Mouse (Mus musculus): ENCODE data around the gene Brd2. TPM values are rescaled to one million over a fixed set of nuclear protein-coding genes. Genes with fewer than 3 reads are reported as not detected.
"Not testable (repeated sequence)": the region's sequence is repeated elsewhere in the genome, so short reads cannot be mapped to it uniquely, and the experiment has no call there.

Gene Brd2
- polyA plus RNA-seq, 1 experiment from 2014 or later: 144 TPM

DNA sequence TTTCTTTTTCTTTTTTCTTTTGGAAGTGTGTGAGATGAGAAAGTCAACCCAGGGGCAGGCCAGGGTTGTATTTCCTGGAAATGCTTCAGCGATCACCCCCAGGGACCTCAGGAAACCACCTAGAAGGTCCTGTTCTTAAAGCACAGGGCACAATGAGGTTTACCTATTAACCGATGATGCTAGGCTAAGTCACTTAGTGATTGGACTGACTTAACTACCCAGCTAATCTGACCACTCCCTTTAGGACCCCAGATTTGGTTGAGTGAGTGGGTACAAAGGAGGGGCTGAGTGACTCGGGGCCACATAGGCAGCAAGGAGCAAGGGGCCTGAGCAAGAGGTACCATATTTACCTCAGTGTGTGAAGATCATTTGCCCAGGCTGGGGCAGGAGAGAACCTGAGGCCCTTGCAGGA lies 22.5 kb upstream of the Brd2 start:
- no peak for ATAC-seq (replicated peaks; ENCODE audit: low FRiP score, low TSS enrichment, low read depth)

DNA sequence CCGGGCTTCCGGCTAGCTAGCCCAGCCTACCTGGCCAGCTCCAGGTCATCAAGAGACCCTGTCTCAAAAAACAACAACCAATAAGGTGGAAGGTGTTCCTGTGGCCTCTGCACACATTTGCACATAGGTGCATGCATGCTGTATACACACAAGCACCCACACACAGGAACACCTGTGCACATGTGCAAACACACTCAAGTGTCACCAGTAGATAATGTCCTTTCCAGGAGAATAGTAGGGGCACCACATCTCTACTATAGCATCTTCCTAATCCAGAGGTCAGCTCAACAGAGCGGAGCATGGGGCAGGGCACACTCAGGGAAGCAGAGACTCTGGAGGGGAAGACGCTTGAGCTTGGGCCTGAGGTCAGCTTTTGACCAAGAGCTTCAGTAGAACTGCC lies 21.8 kb upstream of the Brd2 start:
- not testable (repeated sequence) for H3K9me3 ChIP-seq (ENCODE audit: control insufficient read depth, low read length); H3K4me2 ChIP-seq (ENCODE audit: low read length); H3K4me3 ChIP-seq (ENCODE audit: low read depth, low read length); ATAC-seq (replicated peaks; ENCODE audit: low FRiP score, low TSS enrichment, low read depth); H3K4me1 ChIP-seq (replicated peaks; ENCODE audit: control insufficient read depth, insufficient read depth, low read length); H3K9ac ChIP-seq (ENCODE audit: low read length); H3K27ac ChIP-seq (ENCODE audit: low read depth); H3K36me3 ChIP-seq (ENCODE audit: control insufficient read depth, insufficient read depth, low read length); DNase-seq (ENCODE audit: low spot score)
- WGBS: 89% methylated on average over 4 of the region's 4 CpGs
- peaks cover 14% of the 10 kb centered on the region for H3K27me3 ChIP-seq (replicated peaks; ENCODE audit: control insufficient read depth, insufficient read depth, low read length)

More for the DNA sequence above, 22.5 kb upstream of the Brd2 start:
- H3K9me3 ChIP-seq (ENCODE audit: control insufficient read depth, low read length): no peaks in the 10 kb centered on the region
- H3K36me3 ChIP-seq (ENCODE audit: control insufficient read depth, insufficient read depth, low read length): no peaks in the 10 kb centered on the region
- no peak overlapping the region for H3K4me2 ChIP-seq (ENCODE audit: low read length)
- peaks cover 12% of the 10 kb centered on the region for H3K27me3 ChIP-seq (replicated peaks; ENCODE audit: control insufficient read depth, insufficient read depth, low read length)
- H3K27ac ChIP-seq (ENCODE audit: low read depth): no peak overlapping the region
- no peak for DNase-seq (ENCODE audit: low spot score)
- WGBS: 70% methylated on average over 3 of the region's 3 CpGs
- no peak overlapping the region for H3K9ac ChIP-seq (ENCODE audit: low read length)
- H3K4me3 ChIP-seq (ENCODE audit: low read depth, low read length): no peak overlapping the region
- peaks cover 2% of the 10 kb centered on the region; the same call in 1 of the 2 replicates for H3K4me1 ChIP-seq (replicated peaks; ENCODE audit: control insufficient read depth, insufficient read depth, low read length)

DNA sequence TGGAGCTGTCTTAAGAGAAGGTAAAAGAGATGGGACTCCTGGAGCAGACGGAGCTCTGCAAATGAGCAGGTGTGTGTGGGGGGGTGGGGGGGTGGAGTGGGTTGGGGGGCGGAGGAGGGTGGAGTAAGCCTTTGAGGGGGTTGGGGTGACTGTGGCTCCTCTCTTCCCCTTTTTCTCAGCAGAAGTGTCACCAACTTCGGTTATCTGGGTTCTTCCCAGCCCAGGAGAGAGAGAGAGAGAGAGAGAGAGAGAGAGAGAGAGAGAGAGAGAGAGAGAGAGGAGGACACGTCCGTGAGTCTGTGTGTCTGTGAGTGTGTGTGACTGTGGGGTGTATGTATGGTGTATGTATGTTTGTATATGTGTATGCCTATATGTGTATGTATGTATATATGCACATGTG lies 21.0 kb upstream of the Brd2 start:
- peaks cover 4% of the 10 kb centered on the region; the same call in 1 of the 2 replicates for H3K4me1 ChIP-seq (replicated peaks; ENCODE audit: control insufficient read depth, insufficient read depth, low read length)
- H3K9me3 ChIP-seq (ENCODE audit: control insufficient read depth, low read length): no peaks in the 10 kb centered on the region
- ATAC-seq (replicated peaks; ENCODE audit: low FRiP score, low TSS enrichment, low read depth) (no peak), DNase-seq (ENCODE audit: low spot score) (no peak)
- no peak overlapping the region for H3K4me2 ChIP-seq (ENCODE audit: low read length)
- no peaks in the 10 kb centered on the region for H3K36me3 ChIP-seq (ENCODE audit: control insufficient read depth, insufficient read depth, low read length)
- no peak overlapping the region for H3K4me3 ChIP-seq (ENCODE audit: low read depth, low read length)
- no peak overlapping the region for H3K27ac ChIP-seq (ENCODE audit: low read depth)
- no peak overlapping the region for H3K9ac ChIP-seq (ENCODE audit: low read length)
- peaks cover 18% of the 10 kb centered on the region for H3K27me3 ChIP-seq (replicated peaks; ENCODE audit: control insufficient read depth, insufficient read depth, low read length)
- WGBS: 51% methylated on average over 5 of the region's 5 CpGs

DNA sequence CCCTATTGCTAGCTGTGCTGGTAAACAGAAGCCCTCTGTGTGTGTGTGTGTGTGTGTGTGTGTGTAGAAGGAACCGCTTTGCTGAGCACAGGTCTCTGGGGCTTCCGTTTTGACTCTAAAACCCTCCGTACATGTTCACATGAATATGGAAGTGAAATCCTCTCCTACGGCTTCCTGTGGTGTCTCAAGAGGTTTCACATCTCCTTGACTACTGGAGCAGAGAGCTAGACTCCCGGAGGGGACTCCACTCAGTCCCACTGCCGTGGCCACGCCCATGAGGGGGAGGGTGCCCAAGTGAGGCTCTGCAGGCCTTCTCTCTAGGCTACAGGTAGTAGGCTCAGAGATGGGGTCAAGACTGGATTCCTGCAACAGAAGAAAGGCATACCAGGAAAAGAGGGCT lies 20.6 kb upstream of the Brd2 start, which contains the start of gene H2-DMb2:
TSS of gene H2-DMb2 (plus strand) at position 275 of the 400 bp plus-strand sequence.
- DNase-seq (ENCODE audit: low spot score) (no peak), ATAC-seq (replicated peaks; ENCODE audit: low FRiP score, low TSS enrichment, low read depth) (no peak)
- Histone ChIP-seq H3K4me2 (ENCODE audit: low read length) (no peak within 1 kb of the TSS), H3K36me3 (ENCODE audit: control insufficient read depth, insufficient read depth, low read length) (no peaks in the 10 kb centered on the region), H3K4me3 (ENCODE audit: low read depth, low read length) (no peak within 1 kb of the TSS), H3K9me3 (ENCODE audit: control insufficient read depth, low read length) (no peaks in the 10 kb centered on the region), H3K4me1 (replicated peaks; ENCODE audit: control insufficient read depth, insufficient read depth, low read length) (peaks cover 4% of the 10 kb centered on the region; the same call in 1 of the 2 replicates), H3K9ac (ENCODE audit: low read length) (no peak within 1 kb of the TSS), H3K27me3 (replicated peaks; ENCODE audit: control insufficient read depth, insufficient read depth, low read length) (peaks cover 18% of the 10 kb centered on the region), H3K27ac (ENCODE audit: low read depth) (no peak within 1 kb of the TSS)
- 33% methylated on average over 7 of the region's 7 CpGs for WGBS

DNA sequence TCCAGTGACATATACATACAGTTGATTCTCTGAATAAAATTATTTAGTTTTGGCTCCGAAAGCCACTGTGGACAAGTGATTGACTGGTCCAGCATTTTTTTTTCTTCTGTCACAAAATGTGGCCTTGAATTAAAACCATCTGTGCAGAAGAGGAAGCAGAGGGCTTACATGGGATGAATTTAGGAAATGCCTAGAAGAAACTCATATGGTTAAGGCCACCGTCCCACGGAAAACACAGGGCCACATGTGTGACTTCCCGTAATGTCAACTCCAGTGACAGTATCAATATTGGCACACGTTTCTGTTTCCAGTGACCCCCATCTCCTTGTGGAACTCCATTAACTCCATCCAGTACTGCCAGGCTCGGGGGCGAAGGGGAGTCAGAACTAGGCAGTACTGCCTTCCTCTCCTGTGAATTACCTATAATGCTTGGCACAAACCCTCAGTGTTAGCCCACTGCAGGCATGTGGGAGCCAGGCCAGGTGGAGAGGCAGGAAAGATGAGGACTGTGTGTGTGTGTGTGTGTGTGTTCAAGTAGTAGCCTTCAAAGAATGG lies 20.1 kb upstream of the Brd2 start:
- no peaks in the 10 kb centered on the region for H3K36me3 ChIP-seq (ENCODE audit: control insufficient read depth, insufficient read depth, low read length)
- H3K4me3 ChIP-seq (ENCODE audit: low read depth, low read length): no peak overlapping the region
- no peaks in the 10 kb centered on the region for H3K9me3 ChIP-seq (ENCODE audit: control insufficient read depth, low read length)
- H3K27me3 ChIP-seq (replicated peaks; ENCODE audit: control insufficient read depth, insufficient read depth, low read length): peaks cover 18% of the 10 kb centered on the region
- H3K4me1 ChIP-seq (replicated peaks; ENCODE audit: control insufficient read depth, insufficient read depth, low read length): peaks cover 4% of the 10 kb centered on the region; the same call in 1 of the 2 replicates
- WGBS: 80% methylated on average over 7 of the region's 7 CpGs
- H3K9ac ChIP-seq (ENCODE audit: low read length): no peak overlapping the region
- no peak overlapping the region for H3K4me2 ChIP-seq (ENCODE audit: low read length)
- no peak for DNase-seq (ENCODE audit: low spot score)
- no peak overlapping the region for H3K27ac ChIP-seq (ENCODE audit: low read depth)
- no peak for ATAC-seq (replicated peaks; ENCODE audit: low FRiP score, low TSS enrichment, low read depth)

DNA sequence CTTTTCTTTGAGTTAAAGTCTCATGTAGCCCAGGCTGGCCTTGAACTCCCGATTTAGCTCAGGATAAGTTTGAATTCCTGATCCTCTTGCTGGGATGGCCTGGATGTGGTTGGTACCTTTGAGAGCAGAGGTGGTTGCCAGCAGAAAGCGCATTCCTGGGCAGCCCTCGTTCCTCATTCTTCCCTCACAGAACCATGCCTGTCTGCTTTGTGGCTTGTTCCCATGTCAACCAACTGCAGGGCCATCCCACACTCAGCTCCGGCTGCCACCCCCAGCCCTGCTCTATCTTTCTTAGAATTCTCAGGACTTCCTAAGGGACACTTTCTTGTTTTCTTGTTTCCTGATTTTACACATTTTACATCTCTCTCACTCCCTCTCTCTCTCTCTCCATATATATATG lies 19.0 kb upstream of the Brd2 start:
- no peak for ATAC-seq (replicated peaks; ENCODE audit: low FRiP score, low TSS enrichment, low read depth)
- H3K27ac ChIP-seq (ENCODE audit: low read depth): no peak overlapping the region

DNA sequence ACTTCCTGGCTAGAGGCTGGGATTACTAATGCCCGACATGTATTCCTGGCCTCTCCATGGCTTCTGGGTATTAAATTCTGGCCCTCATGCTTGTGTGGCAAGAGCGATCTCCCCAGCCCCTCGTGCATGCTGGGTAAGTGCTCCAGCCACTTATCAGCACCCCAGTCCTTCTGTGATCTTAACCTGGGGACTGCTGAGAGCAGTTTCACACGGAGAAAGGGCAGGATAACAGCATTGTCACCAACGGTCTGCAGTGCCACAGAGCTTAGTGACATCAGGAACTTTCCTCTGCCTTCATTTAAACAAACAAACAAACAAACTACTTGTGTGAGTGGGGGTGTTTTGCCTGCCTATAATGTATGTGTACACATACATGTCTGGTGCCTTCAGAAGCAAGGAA lies 17.8 kb upstream of the Brd2 start:
- Histone ChIP-seq H3K27me3 (replicated peaks; ENCODE audit: control insufficient read depth, insufficient read depth, low read length) (peaks cover 18% of the 10 kb centered on the region), H3K4me3 (ENCODE audit: low read depth, low read length) (0 out of 2 replicates have a peak overlapping the region, but pooled peaks have one; percentile 28), H3K27ac (ENCODE audit: low read depth) (no peak overlapping the region), H3K9ac (ENCODE audit: low read length) (no peak overlapping the region), H3K9me3 (ENCODE audit: control insufficient read depth, low read length) (no peaks in the 10 kb centered on the region), H3K36me3 (ENCODE audit: control insufficient read depth, insufficient read depth, low read length) (no peaks in the 10 kb centered on the region), H3K4me1 (replicated peaks; ENCODE audit: control insufficient read depth, insufficient read depth, low read length) (peaks cover 4% of the 10 kb centered on the region; the same call in 1 of the 2 replicates), H3K4me2 (ENCODE audit: low read length) (peak overlapping the region; percentile 72; the same call in 1 of the 2 replicates)
- no peak for DNase-seq (ENCODE audit: low spot score)
- ATAC-seq (replicated peaks; ENCODE audit: low FRiP score, low TSS enrichment, low read depth): no peak
- WGBS: 10% methylated on average over 5 of the region's 5 CpGs

More for the DNA sequence above, 19.0 kb upstream of the Brd2 start:
- no peak for DNase-seq (ENCODE audit: low spot score)
- Histone ChIP-seq H3K27me3 (replicated peaks; ENCODE audit: control insufficient read depth, insufficient read depth, low read length) (peaks cover 18% of the 10 kb centered on the region), H3K9me3 (ENCODE audit: control insufficient read depth, low read length) (no peaks in the 10 kb centered on the region), H3K4me1 (replicated peaks; ENCODE audit: control insufficient read depth, insufficient read depth, low read length) (peaks cover 4% of the 10 kb centered on the region; the same call in 1 of the 2 replicates), H3K4me3 (ENCODE audit: low read depth, low read length) (no peak overlapping the region), H3K4me2 (ENCODE audit: low read length) (no peak overlapping the region), H3K9ac (ENCODE audit: low read length) (no peak overlapping the region), H3K36me3 (ENCODE audit: control insufficient read depth, insufficient read depth, low read length) (no peaks in the 10 kb centered on the region)
- WGBS: 64% methylated on average over 4 of the region's 4 CpGs

DNA sequence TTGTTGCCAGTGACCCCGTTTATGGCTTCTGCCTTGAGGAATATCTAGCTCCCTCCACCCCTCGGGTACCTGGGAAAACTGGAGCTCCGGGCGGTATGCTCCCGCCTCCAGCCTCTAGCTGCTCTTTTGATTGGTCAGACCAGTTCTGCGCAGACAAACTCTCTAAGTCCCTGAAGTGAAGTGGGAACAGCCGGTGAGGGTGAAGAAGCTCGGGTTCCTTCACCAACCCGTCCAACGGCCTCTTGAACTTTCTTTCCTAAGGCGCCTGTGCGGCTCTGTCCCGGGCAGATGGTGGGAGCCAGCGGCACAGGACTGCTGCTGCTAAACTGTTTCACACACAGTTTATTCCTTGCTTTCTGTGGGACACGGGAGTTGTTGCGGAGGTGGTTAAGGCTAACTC lies 17.0 kb upstream of the Brd2 start:
- DNase-seq (ENCODE audit: low spot score) (peak; percentile 77), ATAC-seq (replicated peaks; ENCODE audit: low FRiP score, low TSS enrichment, low read depth) (0 out of 2 replicates have a peak, but pooled peaks have one; percentile 28)
- peak overlapping the region; percentile 72 for H3K4me2 ChIP-seq (ENCODE audit: low read length)
- H3K27me3 ChIP-seq (replicated peaks; ENCODE audit: control insufficient read depth, insufficient read depth, low read length): peaks cover 18% of the 10 kb centered on the region
- no peaks in the 10 kb centered on the region for H3K36me3 ChIP-seq (ENCODE audit: control insufficient read depth, insufficient read depth, low read length)
- H3K27ac ChIP-seq (ENCODE audit: low read depth): no peak overlapping the region
- peaks cover 4% of the 10 kb centered on the region; the same call in 1 of the 2 replicates for H3K4me1 ChIP-seq (replicated peaks; ENCODE audit: control insufficient read depth, insufficient read depth, low read length)
- WGBS: 1% methylated on average over 16 of the region's 16 CpGs
- no peaks in the 10 kb centered on the region for H3K9me3 ChIP-seq (ENCODE audit: control insufficient read depth, low read length)
- peak overlapping the region; percentile 28 for H3K4me3 ChIP-seq (ENCODE audit: low read depth, low read length)
- no peak overlapping the region for H3K9ac ChIP-seq (ENCODE audit: low read length)

DNA sequence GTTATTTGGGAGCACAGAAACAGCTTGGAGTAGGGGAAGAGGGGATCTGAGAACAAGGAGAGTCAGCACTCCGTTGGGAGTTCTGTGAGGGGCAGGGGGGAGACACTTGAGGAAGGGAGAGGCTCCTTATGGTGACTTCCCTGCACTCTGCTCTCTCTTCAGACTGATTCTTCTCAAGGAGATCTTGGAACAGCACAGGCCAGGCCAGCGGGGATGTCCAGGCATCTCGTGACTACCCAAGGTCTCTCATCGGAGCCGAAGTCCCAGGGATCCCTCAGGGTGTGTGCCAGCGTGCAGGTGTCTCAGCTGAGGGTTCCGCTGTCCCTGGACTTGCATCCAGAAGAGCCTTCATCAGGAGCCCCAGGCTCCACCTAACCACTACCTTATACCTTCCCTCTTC lies 16.2 kb upstream of the Brd2 start:
- 79% methylated on average over 7 of the region's 7 CpGs for WGBS
- H3K27ac ChIP-seq (ENCODE audit: low read depth): no peak overlapping the region
- no peak overlapping the region for H3K9ac ChIP-seq (ENCODE audit: low read length)
- H3K36me3 ChIP-seq (ENCODE audit: control insufficient read depth, insufficient read depth, low read length): no peaks in the 10 kb centered on the region
- H3K9me3 ChIP-seq (ENCODE audit: control insufficient read depth, low read length): no peaks in the 10 kb centered on the region
- H3K27me3 ChIP-seq (replicated peaks; ENCODE audit: control insufficient read depth, insufficient read depth, low read length): peaks cover 18% of the 10 kb centered on the region
- ATAC-seq (replicated peaks; ENCODE audit: low FRiP score, low TSS enrichment, low read depth) (no peak), DNase-seq (ENCODE audit: low spot score) (no peak)
- H3K4me3 ChIP-seq (ENCODE audit: low read depth, low read length): no peak overlapping the region
- peaks cover 4% of the 10 kb centered on the region; the same call in 1 of the 2 replicates for H3K4me1 ChIP-seq (replicated peaks; ENCODE audit: control insufficient read depth, insufficient read depth, low read length)
- no peak overlapping the region for H3K4me2 ChIP-seq (ENCODE audit: low read length)
